Mouse (Mus musculus) frontal cortex, postnatal 36 days (tissue): ENCODE results near the gene Fmo4.
"Not testable (repeated sequence)": the region's sequence is repeated elsewhere in the genome, so short reads cannot be mapped to it uniquely, and the experiment has no call there.

Experiments
- DNase-seq, 2 experiments: peaks; one replicate each; pipeline ENCODE4 v3.0.0; 2022; ENCODE audit warnings: low spot score in 2 of 2

Fmo4 gene

GRCm38 (mm10) chr1:162792306-162793044, 21.3 kb downstream of the Fmo4 start:
- no peak for DNase-seq

- DNase-seq: no peak
Observed at GRCm38 (mm10) chr1:162785222-162785621, 28.6 kb downstream of the Fmo4 start.

GRCm38 (mm10) chr1:162783669-162784248, 30.0 kb downstream of the Fmo4 start:
- DNase-seq: no peak

GRCm38 (mm10) chr1:162781035-162781434, 32.7 kb downstream of the Fmo4 start:
- DNase-seq: not testable (repeated sequence)

- no peak for DNase-seq
Observed at GRCm38 (mm10) chr1:162777943-162778538, 35.7 kb downstream of the Fmo4 start.

GRCm38 (mm10) chr1:162773661-162774060, 40.1 kb downstream of the Fmo4 start:
- DNase-seq: peak; percentile 17 to 37

DNA sequence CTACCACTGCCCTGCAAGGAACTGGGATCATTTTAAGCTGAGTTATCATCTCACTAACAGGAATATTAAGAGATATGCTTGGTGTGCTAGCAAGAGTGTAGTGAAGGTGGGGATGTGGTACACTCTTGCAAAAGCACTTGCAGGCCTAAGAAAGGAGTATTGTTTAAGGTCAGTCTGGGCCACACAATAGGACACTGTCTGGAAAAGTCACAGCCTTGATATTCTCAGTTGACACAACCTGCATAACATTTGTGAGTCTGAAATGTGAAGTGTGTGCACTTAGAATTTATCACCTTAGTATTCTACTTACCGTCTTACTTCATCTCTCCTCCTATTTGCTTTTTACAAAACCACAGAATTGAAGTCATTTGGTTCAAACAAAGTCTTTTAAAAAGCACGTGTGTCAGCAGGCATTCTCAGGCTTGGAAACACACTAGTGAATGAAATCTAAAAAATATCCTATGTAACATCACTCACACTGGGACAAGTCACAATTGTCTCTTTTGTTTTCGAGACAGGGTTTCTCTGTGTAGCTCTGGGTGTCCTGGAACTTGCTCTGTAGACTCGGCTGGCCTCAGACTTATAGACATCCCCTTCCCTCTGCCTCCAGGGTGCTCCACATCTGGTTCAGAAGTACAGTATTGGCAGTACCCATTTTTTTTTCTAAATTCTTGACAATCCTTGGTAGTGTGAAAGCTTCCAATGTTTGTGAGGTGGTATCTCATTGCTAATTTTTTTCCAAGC, 42.0 kb downstream of the Fmo4 start:
- DNase-seq: no peak

DNA sequence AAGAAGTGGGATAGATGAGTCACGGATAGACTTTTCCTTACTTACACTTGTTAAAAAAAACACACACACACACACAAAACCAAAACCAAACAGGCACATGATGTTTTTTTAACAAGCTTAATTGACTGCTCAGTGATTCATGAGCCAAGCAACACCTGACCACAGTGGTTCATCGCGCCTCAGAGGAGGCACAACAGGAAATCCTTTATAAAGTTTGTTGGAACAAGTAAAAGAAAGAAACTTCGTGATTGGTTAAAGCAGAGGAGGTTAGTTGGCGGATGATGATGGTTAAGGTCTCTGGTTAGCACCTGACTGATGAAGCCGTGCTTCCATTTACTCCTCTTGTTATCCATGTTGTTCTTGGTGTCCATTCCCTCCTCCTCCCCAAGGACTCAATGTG, 61.8 kb downstream of the Fmo4 start:
- DNase-seq: no peak

DNA sequence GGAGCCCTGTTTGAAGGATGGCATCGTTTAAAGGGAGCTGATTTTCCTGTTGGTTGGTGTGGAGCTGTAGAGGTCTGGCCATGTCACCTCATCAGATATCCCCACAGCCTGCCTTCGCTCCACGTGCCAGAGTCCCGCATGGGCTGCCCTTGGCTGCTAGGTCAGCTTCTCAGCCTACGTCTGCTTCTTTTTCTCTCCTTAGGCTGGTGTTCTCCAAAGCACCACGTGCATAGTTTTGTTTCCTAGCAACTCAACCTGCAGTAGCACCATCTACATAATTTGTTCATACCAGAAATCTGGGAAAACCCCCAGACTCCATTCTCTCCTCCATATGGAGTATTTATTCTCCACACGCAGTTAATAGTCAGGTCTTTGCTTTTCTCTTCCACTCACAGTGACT, 64.2 kb downstream of the Fmo4 start:
- no peak for DNase-seq

- no peak for DNase-seq
Observed at GRCm38 (mm10) chr1:162748761-162749160, 65.0 kb downstream of the Fmo4 start.
